In the genomic region with DNA sequence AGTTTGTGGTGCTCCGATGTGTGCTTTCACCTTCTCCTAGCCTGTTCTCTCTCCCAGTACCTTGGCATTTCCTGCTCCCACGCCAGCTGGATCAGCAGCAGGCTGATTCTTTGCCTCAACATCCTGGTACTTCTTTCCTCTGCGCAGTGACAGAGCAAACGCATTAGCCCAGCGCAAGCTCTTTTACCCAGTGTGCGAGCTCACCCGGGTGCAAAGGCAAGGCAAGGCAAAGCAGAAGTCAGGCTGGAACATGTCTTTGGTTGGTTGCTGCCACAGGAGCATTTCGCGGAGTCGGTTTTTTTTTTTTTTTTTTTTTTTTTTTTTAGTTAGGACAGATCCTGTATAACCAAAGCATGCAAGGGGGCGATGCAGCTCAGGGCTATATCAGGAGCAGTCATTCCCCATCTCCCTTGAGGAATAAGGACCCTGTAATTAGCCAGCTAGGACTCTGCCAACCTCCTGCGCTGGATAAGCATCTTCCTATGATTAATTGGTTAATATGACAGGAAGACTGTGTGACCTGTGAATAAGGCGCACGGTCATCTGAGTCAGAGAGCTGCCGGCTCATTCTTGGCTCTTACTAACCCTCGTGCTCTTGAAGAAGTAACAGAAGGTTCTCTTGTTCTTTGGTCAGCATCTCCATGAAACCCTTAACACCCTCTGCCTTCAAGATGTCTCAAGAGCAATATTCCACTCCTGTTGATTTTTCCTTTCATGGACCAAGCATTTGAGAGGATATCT, we compare ENCODE assay signal across 12 mouse cellular contexts.
DNase-seq lines count a peak whose midpoint lies in the region; ATAC-seq lines count a peak whose summit lies in the region.
"Had no signal": no experiment of that assay in that cellular context is flagged by ENCODE, and none has a peak within 500 bp of the region (broad histone marks: within the 10 kb centered on the region; RNA-seq: fewer than 3 reads in every experiment).

No protein-coding gene starts in this region.

- no peak for ATAC-seq in forebrain, embryonic 16.5 days
- ATAC-seq in limb, embryonic 12.5 days (ENCODE audit: insufficient number of reproducible peaks, insufficient read depth, low FRiP score, low TSS enrichment, low read depth), result no peak

- H3K9me3 ChIP-seq in forebrain, embryonic 16.5 days (ENCODE audit: control insufficient read depth, low read length), result no peaks in the 10 kb centered on the region
- no peaks in the 10 kb centered on the region for H3K9me3 ChIP-seq in forebrain, embryonic 10.5 days
- H3K9me3 ChIP-seq in limb, embryonic 12.5 days, result no peaks in the 10 kb centered on the region
- H3K9me3 ChIP-seq: kidney, embryonic 15.5 days had no signal

- no peak overlapping the region for H3K27ac ChIP-seq in forebrain, embryonic 16.5 days (ENCODE audit: low read length)
- no peak overlapping the region for H3K27ac ChIP-seq in forebrain, embryonic 10.5 days
- peak overlapping the region; percentile 31; the same call in 1 of the 2 replicates for H3K27ac ChIP-seq in limb, embryonic 12.5 days
- H3K27ac ChIP-seq: kidney, embryonic 15.5 days; macrophage had no signal

- no peak for DNase-seq in forebrain, embryonic 10.5 days (ENCODE audit: extremely low spot score, low spot score)
- peak; percentile 61 for DNase-seq in NIH3T3 (ENCODE audit: low read depth)
- DNase-seq in fibroblast of lung, adult 2 months (ENCODE audit: low read depth), result peak; percentile 29
- DNase-seq in thymus, postnatal 14 days, result no peak
- DNase-seq in kidney, postnatal 10 days, result no peak
- no peak for DNase-seq in gastrocnemius, postnatal 36 days
- DNase-seq: thymus, adult 2 months had no signal

- H3K36me3 ChIP-seq in forebrain, embryonic 16.5 days (ENCODE audit: control insufficient read depth, insufficient read depth), result no peaks in the 10 kb centered on the region
- no peaks in the 10 kb centered on the region for H3K36me3 ChIP-seq in forebrain, embryonic 10.5 days (replicated peaks)
- no peaks in the 10 kb centered on the region for H3K36me3 ChIP-seq in limb, embryonic 12.5 days
- H3K36me3 ChIP-seq: G1E; kidney, embryonic 15.5 days had no signal

- intact Hi-C loops in gastrocnemius, postnatal 36 days (cut with DNase I), result no loop called here

- peak overlapping the region; percentile 2 for H3K4me2 ChIP-seq in forebrain, embryonic 16.5 days (ENCODE audit: low read length)
- H3K4me2 ChIP-seq in limb, embryonic 12.5 days, result 0 out of 2 replicates have a peak overlapping the region, but pooled peaks have one; percentile 9
- H3K4me2 ChIP-seq: kidney, embryonic 15.5 days had no signal

- no peak overlapping the region for H3K9ac ChIP-seq in forebrain, embryonic 16.5 days (replicated peaks; ENCODE audit: low read depth, low read length)
- H3K9ac ChIP-seq in limb, embryonic 12.5 days (replicated peaks), result no peak overlapping the region
- H3K9ac ChIP-seq: kidney, embryonic 15.5 days had no signal

- no peaks in the 10 kb centered on the region for H3K27me3 ChIP-seq in forebrain, embryonic 16.5 days (replicated peaks; ENCODE audit: control insufficient read depth, insufficient read depth, low read length)
- no peaks in the 10 kb centered on the region for H3K27me3 ChIP-seq in forebrain, embryonic 10.5 days (ENCODE audit: poor library complexity, severe bottlenecking)
- no peaks in the 10 kb centered on the region for H3K27me3 ChIP-seq in limb, embryonic 12.5 days
- H3K27me3 ChIP-seq: kidney, embryonic 15.5 days had no signal

- WGBS in forebrain, embryonic 16.5 days, result 63% methylated on average over 16 of the region's 16 CpGs
- WGBS in forebrain, embryonic 10.5 days, result 87% methylated on average over 16 of the region's 16 CpGs
- 61% methylated on average over 16 of the region's 16 CpGs for WGBS in limb, embryonic 12.5 days

- H3K4me3 ChIP-seq in forebrain, embryonic 16.5 days (replicated peaks; ENCODE audit: low read length), result no peak overlapping the region
- H3K4me3 ChIP-seq in forebrain, embryonic 10.5 days, result no peak overlapping the region
- no peak overlapping the region for H3K4me3 ChIP-seq in limb, embryonic 12.5 days (replicated peaks)
- H3K4me3 ChIP-seq: kidney, embryonic 15.5 days had no signal

- 0 out of 2 replicates have a peak, but pooled peaks cover 2% of the 10 kb centered on the region for H3K4me1 ChIP-seq in forebrain, embryonic 16.5 days (replicated peaks; ENCODE audit: control insufficient read depth, insufficient read depth, low read length)
- peaks cover 7% of the 10 kb centered on the region for H3K4me1 ChIP-seq in forebrain, embryonic 10.5 days
- H3K4me1 ChIP-seq in limb, embryonic 12.5 days (replicated peaks), result peaks cover 18% of the 10 kb centered on the region

Comparison
In these comparisons a context has a peak if more than half of its experiments do, and no peak if none do; other contexts are left out.
1. DNase-seq: peak in NIH3T3 (single experiment) and fibroblast of lung, adult 2 months (single experiment); none in forebrain, embryonic 10.5 days (single experiment), thymus, postnatal 14 days (single experiment), kidney, postnatal 10 days (single experiment) and gastrocnemius, postnatal 36 days (0 of 2).